Mouse (Mus musculus): ENCODE data around the gene Cirbp. TPM values are rescaled to one million over a fixed set of nuclear protein-coding genes. Genes with fewer than 3 reads are reported as not detected.

The Cirbp gene
- total RNA-seq, 1 experiment: 69.6 TPM

DNA sequence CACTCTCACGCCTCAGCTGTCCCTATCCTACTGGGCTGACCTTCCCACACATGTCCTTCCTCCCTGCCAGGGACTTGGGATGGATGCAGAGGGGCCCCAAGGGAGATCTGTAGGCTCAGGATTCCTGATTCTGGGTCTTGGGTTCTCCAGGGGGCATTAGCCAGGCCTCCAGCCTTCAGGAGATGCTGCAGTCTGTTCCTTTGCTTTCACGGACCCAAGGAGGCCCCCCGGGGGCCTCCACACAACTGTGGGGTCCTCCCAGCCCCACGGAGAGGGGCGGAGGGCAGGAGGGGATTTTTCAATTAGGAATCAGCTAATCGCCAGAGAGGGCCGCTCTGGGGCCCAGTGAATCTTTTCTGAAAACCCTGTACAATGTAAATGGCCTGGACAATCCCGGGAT, 28.7 kb downstream of the Cirbp start:
- H3K9ac ChIP-seq (ENCODE audit: insufficient read depth, low read depth, low read length, poor library complexity, severe bottlenecking): no peak overlapping the region
- TF ChIP-seq CHD2 (IDR thresholded peaks at IDR 0.05; ENCODE audit: low read depth, low read length) (no peak), ZNF384 (IDR thresholded peaks at IDR 0.05; ENCODE audit: low read depth, low read length) (no peak), HCFC1 (IDR thresholded peaks at IDR 0.05; ENCODE audit: borderline replicate concordance, insufficient read depth, low read length) (no peak), ZC3H11A (IDR thresholded peaks at IDR 0.05; ENCODE audit: borderline replicate concordance, low read depth, low read length) (no peak), MAFK (IDR thresholded peaks at IDR 0.05; ENCODE audit: insufficient read depth, low read depth, low read length) (no peak)
- H3K4me1 ChIP-seq (ENCODE audit: control insufficient read depth in 2 of 2, insufficient read depth in 2 of 2, low read length in 2 of 2, poor library complexity in 1 of 2): peaks cover 0 to 10% of the 10 kb centered on the region in 2 experiments; a peak in 2 of 4 replicates
- H3K9me3 ChIP-seq (ENCODE audit: control insufficient read depth, insufficient read depth, low read depth, low read length): no peaks in the 10 kb centered on the region
- no peaks in the 10 kb centered on the region for H3K36me3 ChIP-seq (ENCODE audit: control insufficient read depth, insufficient read depth, low read length, poor library complexity, severe bottlenecking)
- no peak overlapping the region for H3K4me3 ChIP-seq (ENCODE audit: insufficient read depth in 1 of 2, low read depth in 1 of 2, low read length in 2 of 2, poor library complexity in 1 of 2, severe bottlenecking in 1 of 2)
- in situ Hi-C loops (cut with MboI; ENCODE audit: low sequenced_read_pairs in 2 of 2, unreplicated experiment in 2 of 2): no loop called here
- no peak overlapping the region for H3K27ac ChIP-seq (ENCODE audit: insufficient read depth, low read depth, low read length, poor library complexity, severe bottlenecking)
- no peak for DNase-seq (ENCODE audit: low read depth, low spot score)

DNA sequence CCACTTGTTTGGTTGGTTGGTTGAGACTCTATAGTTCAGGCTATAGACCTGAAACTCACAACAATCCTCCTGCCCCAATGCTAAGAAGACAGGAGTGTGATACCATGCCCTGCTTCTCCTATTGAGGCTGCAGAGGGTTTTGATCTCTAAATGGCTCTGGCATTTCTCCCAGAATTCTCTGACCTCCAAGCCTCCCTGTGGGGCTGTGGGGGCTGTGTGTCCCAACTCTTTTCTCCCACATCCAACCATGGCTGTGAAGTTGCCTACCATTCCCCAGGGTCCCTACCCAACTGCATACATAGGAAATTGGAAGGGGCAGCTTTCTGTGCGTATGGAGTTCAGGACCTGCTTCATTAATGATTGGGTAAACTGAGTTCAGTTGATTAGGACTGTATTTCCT, 30.4 kb downstream of the Cirbp start:
- H3K27ac ChIP-seq (ENCODE audit: insufficient read depth, low read depth, low read length, poor library complexity, severe bottlenecking): no peak overlapping the region
- no peak overlapping the region for H3K4me3 ChIP-seq (ENCODE audit: insufficient read depth in 1 of 2, low read depth in 1 of 2, low read length in 2 of 2, poor library complexity in 1 of 2, severe bottlenecking in 1 of 2)
- H3K9ac ChIP-seq (ENCODE audit: insufficient read depth, low read depth, low read length, poor library complexity, severe bottlenecking): no peak overlapping the region
- H3K36me3 ChIP-seq (ENCODE audit: control insufficient read depth, insufficient read depth, low read length, poor library complexity, severe bottlenecking): no peaks in the 10 kb centered on the region
- no peak for DNase-seq (ENCODE audit: low read depth, low spot score)
- in situ Hi-C loops (cut with MboI; ENCODE audit: low sequenced_read_pairs in 2 of 2, unreplicated experiment in 2 of 2): no loop called here
- peaks cover 0 to 12% of the 10 kb centered on the region in 2 experiments; a peak in 2 of 4 replicates for H3K4me1 ChIP-seq (ENCODE audit: control insufficient read depth in 2 of 2, insufficient read depth in 2 of 2, low read length in 2 of 2, poor library complexity in 1 of 2)
- TF ChIP-seq HCFC1 (IDR thresholded peaks at IDR 0.05; ENCODE audit: borderline replicate concordance, insufficient read depth, low read length) (no peak), CHD2 (IDR thresholded peaks at IDR 0.05; ENCODE audit: low read depth, low read length) (no peak), ZNF384 (IDR thresholded peaks at IDR 0.05; ENCODE audit: low read depth, low read length) (no peak), ZC3H11A (IDR thresholded peaks at IDR 0.05; ENCODE audit: borderline replicate concordance, low read depth, low read length) (no peak), MAFK (IDR thresholded peaks at IDR 0.05; ENCODE audit: insufficient read depth, low read depth, low read length) (no peak)
- no peaks in the 10 kb centered on the region for H3K9me3 ChIP-seq (ENCODE audit: control insufficient read depth, insufficient read depth, low read depth, low read length)

GRCm38 (mm10) chr10:80196778-80197581, 31.2 kb downstream of the Cirbp start:
- DNase-seq (ENCODE audit: low read depth, low spot score): no peak

DNA sequence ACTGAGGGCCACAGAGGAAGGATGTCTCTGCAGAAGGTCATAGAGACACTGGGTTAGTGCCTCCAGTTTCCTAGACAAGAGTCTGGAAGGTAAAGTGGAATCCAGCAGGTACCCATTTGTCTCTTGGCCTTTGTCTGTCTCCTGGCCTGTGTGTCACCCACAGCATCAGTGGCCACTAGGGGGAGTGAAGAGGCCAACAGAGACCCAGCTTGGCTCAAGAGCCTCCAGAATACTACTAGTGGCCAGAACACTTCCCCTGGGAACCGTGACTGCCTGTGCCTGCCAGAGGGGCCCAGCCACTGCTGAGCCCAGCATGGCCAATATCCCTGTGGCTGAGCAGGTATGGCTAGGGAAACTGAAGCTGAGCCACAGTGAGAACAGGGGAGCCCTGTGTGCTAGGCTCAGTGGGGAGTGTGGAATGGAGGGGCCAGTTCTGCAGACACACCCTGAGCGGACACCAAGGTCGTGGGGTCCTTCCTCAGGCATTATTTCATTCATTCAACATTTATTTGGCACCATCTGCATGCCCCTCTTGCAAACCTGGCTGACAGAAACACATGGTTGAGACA, 33.7 kb downstream of the Cirbp start:
- TF ChIP-seq HCFC1 (IDR thresholded peaks at IDR 0.05; ENCODE audit: borderline replicate concordance, insufficient read depth, low read length): 0 out of 2 replicates have a peak, but pooled peaks have one; percentile 32
- TF ChIP-seq ZNF384 (IDR thresholded peaks at IDR 0.05; ENCODE audit: low read depth, low read length): 0 out of 2 replicates have a peak, but pooled peaks have one; percentile 44
- no peak for TF ChIP-seq MAFK (IDR thresholded peaks at IDR 0.05; ENCODE audit: insufficient read depth, low read depth, low read length)
- TF ChIP-seq CHD2 (IDR thresholded peaks at IDR 0.05; ENCODE audit: low read depth, low read length): no peak
- TF ChIP-seq ZC3H11A (IDR thresholded peaks at IDR 0.05; ENCODE audit: borderline replicate concordance, low read depth, low read length): peak; percentile 54; the same call in 1 of the 2 replicates
- H3K4me1 ChIP-seq (ENCODE audit: control insufficient read depth in 2 of 2, insufficient read depth in 2 of 2, low read length in 2 of 2, poor library complexity in 1 of 2): peaks cover 2 to 10% of the 10 kb centered on the region in 2 experiments; a peak in 2 of 4 replicates
- no peak overlapping the region for H3K9ac ChIP-seq (ENCODE audit: insufficient read depth, low read depth, low read length, poor library complexity, severe bottlenecking)
- in situ Hi-C loops (cut with MboI; ENCODE audit: low sequenced_read_pairs in 2 of 2, unreplicated experiment in 2 of 2): no loop called here
- no peak overlapping the region for H3K27ac ChIP-seq (ENCODE audit: insufficient read depth, low read depth, low read length, poor library complexity, severe bottlenecking)
- no peak overlapping the region for H3K4me3 ChIP-seq (ENCODE audit: insufficient read depth in 1 of 2, low read depth in 1 of 2, low read length in 2 of 2, poor library complexity in 1 of 2, severe bottlenecking in 1 of 2)
- no peaks in the 10 kb centered on the region for H3K9me3 ChIP-seq (ENCODE audit: control insufficient read depth, insufficient read depth, low read depth, low read length)
- peak; percentile 84 for DNase-seq (ENCODE audit: low read depth, low spot score)
- no peaks in the 10 kb centered on the region for H3K36me3 ChIP-seq (ENCODE audit: control insufficient read depth, insufficient read depth, low read length, poor library complexity, severe bottlenecking)

More at GRCm38 (mm10) chr10:80196778-80197581, 31.2 kb downstream of the Cirbp start:
- no peak overlapping the region for H3K27ac ChIP-seq (ENCODE audit: insufficient read depth, low read depth, low read length, poor library complexity, severe bottlenecking)
- H3K9ac ChIP-seq (ENCODE audit: insufficient read depth, low read depth, low read length, poor library complexity, severe bottlenecking): no peak overlapping the region
- H3K4me3 ChIP-seq (ENCODE audit: insufficient read depth in 1 of 2, low read depth in 1 of 2, low read length in 2 of 2, poor library complexity in 1 of 2, severe bottlenecking in 1 of 2): no peak overlapping the region
- in situ Hi-C loops (cut with MboI; ENCODE audit: low sequenced_read_pairs in 2 of 2, unreplicated experiment in 2 of 2): no loop called here
- TF ChIP-seq ZNF384 (IDR thresholded peaks at IDR 0.05; ENCODE audit: low read depth, low read length) (no peak), CHD2 (IDR thresholded peaks at IDR 0.05; ENCODE audit: low read depth, low read length) (no peak), ZC3H11A (IDR thresholded peaks at IDR 0.05; ENCODE audit: borderline replicate concordance, low read depth, low read length) (no peak), MAFK (IDR thresholded peaks at IDR 0.05; ENCODE audit: insufficient read depth, low read depth, low read length) (no peak), HCFC1 (IDR thresholded peaks at IDR 0.05; ENCODE audit: borderline replicate concordance, insufficient read depth, low read length) (no peak)
- no peaks in the 10 kb centered on the region for H3K36me3 ChIP-seq (ENCODE audit: control insufficient read depth, insufficient read depth, low read length, poor library complexity, severe bottlenecking)
- H3K9me3 ChIP-seq (ENCODE audit: control insufficient read depth, insufficient read depth, low read depth, low read length): no peaks in the 10 kb centered on the region
- peaks cover 0 to 11% of the 10 kb centered on the region in 2 experiments; a peak in 2 of 4 replicates for H3K4me1 ChIP-seq (ENCODE audit: control insufficient read depth in 2 of 2, insufficient read depth in 2 of 2, low read length in 2 of 2, poor library complexity in 1 of 2)

Measured in ES-E14 (cell line).